In the genomic region with DNA sequence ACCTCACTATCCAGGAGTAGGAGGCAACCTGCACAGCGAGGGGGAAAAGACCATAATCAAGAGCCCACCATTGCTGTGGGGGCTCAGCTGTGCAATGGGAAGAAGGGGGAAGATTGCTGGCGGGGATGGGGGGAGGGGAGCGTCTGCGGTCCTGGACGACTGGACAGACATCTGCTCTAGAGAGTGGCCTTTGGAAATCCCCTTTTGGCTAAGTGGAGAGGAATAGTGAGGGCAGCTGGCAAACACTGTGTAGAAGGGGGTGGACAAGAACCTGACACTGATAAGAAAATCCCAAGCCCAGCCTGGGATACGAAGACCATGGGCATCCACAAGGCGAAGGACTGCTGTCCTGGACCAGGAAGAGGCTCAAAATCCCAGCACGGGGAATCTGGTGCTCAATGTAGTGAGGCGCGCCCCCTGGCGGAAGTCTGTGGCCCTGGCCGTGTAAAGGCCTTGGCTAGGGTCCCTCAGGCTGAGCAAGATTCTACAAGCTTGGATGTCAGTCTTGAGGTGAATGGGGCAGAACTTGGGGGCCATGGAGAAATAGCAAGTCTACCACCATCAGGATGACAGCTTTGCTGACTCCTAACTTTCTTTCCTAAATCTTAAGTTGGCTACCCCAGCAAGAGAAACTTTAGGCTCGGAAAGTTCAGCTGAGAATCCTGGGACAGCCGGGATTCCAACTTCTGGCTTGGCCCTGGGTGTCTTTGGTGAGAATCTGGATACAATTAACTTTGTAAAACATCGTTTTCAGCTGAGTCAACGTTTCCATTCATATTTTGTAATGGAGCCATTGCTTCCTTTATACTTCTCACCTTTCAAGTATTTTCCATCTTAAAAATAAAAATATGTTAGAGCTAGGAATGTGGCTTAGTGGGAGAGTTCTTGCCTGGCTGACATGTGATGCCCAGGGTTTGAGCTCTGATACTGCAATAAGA, we compare ENCODE assay signal across 8 mouse cellular contexts. TPM values are rescaled to one million over a fixed set of nuclear protein-coding genes. Genes with fewer than 3 reads are reported as not detected.
DNase-seq lines count a peak whose midpoint lies in the region; ATAC-seq and TF ChIP-seq lines count a peak whose summit lies in the region.

No protein-coding gene starts in this region.

- no peaks in the 10 kb centered on the region for H3K9me3 ChIP-seq in ES-Bruce4 (replicated peaks; ENCODE audit: control insufficient read depth, insufficient read depth, low read length, poor library complexity, severe bottlenecking)
- H3K9me3 ChIP-seq in forebrain, embryonic 14.5 days (replicated peaks; ENCODE audit: control insufficient read depth, low read length), result no peaks in the 10 kb centered on the region
- H3K9me3 ChIP-seq in lung, embryonic 16.5 days (ENCODE audit: control insufficient read depth, low read length), result no peaks in the 10 kb centered on the region

- H3K36me3 ChIP-seq in ES-Bruce4 (ENCODE audit: control insufficient read depth, insufficient read depth, low read length, poor library complexity, severe bottlenecking), result no peaks in the 10 kb centered on the region
- no peaks in the 10 kb centered on the region for H3K36me3 ChIP-seq in forebrain, embryonic 14.5 days (ENCODE audit: control insufficient read depth, insufficient read depth, low read length)
- no peaks in the 10 kb centered on the region for H3K36me3 ChIP-seq in lung, embryonic 16.5 days (ENCODE audit: control insufficient read depth, insufficient read depth, low read length)

- no peaks in the 10 kb centered on the region for H3K27me3 ChIP-seq in ES-Bruce4 (ENCODE audit: control insufficient read depth, insufficient read depth, low read length, poor library complexity, severe bottlenecking)
- no peaks in the 10 kb centered on the region for H3K27me3 ChIP-seq in forebrain, embryonic 14.5 days (replicated peaks; ENCODE audit: control insufficient read depth, insufficient read depth, low read length)
- H3K27me3 ChIP-seq in lung, embryonic 16.5 days (ENCODE audit: control insufficient read depth, insufficient read depth, low read depth, low read length), result no peaks in the 10 kb centered on the region

- peak; percentile 83 for ATAC-seq in forebrain, embryonic 14.5 days
- ATAC-seq in hematopoietic stem cell, adult 5-6 weeks (replicated peaks in 1 of 2; ENCODE audit: insufficient read depth in 1 of 2, low FRiP score in 2 of 2, low TSS enrichment in 1 of 2, low read depth in 1 of 2, poor library complexity in 2 of 2, severe bottlenecking in 2 of 2), result peak; percentile 62 to 89
- ATAC-seq in lung, embryonic 16.5 days (ENCODE audit: low read depth), result peak; percentile 84

- peak; percentile 76 for DNase-seq in cerebellum, adult 11 months
- peak; percentile 88 for DNase-seq in forebrain, embryonic 14.5 days (ENCODE audit: low spot score)
- peak; percentile 53 to 83 for DNase-seq in layer of hippocampus, adult 8-10 months (ENCODE audit: low spot score in 2 of 2)
- DNase-seq in ovary, postnatal 14 days (ENCODE audit: low spot score), result peak; percentile 93
- peak; percentile 73 for DNase-seq in thymus, postnatal 0 days (ENCODE audit: low spot score)

- no peak for TF ChIP-seq EP300 in ES-Bruce4 (IDR thresholded peaks at IDR 0.05; ENCODE audit: insufficient read depth, low read depth, low read length)

- no peak overlapping the region for H3K27ac ChIP-seq in ES-Bruce4 (ENCODE audit: insufficient read depth, low read length)
- no peak overlapping the region for H3K27ac ChIP-seq in forebrain, embryonic 14.5 days (ENCODE audit: low read depth, low read length)
- H3K27ac ChIP-seq in lung, embryonic 16.5 days (ENCODE audit: low read length), result no peak overlapping the region

- no peak for TF ChIP-seq POLR2A in ES-Bruce4 (IDR thresholded peaks at IDR 0.05; ENCODE audit: insufficient read depth, low read length)

- no peaks in the 10 kb centered on the region for H3K4me1 ChIP-seq in ES-Bruce4 (ENCODE audit: control insufficient read depth, insufficient read depth, low read length)
- 0 out of 2 replicates have a peak, but pooled peaks cover 4% of the 10 kb centered on the region for H3K4me1 ChIP-seq in forebrain, embryonic 14.5 days (ENCODE audit: control insufficient read depth, insufficient read depth, low read length)
- H3K4me1 ChIP-seq in lung, embryonic 16.5 days (replicated peaks; ENCODE audit: control insufficient read depth, insufficient read depth, low read length), result no peaks in the 10 kb centered on the region

- H3K4me2 ChIP-seq in forebrain, embryonic 14.5 days (ENCODE audit: low read length), result no peak overlapping the region
- no peak overlapping the region for H3K4me2 ChIP-seq in lung, embryonic 16.5 days (ENCODE audit: low read depth, low read length)

- WGBS in forebrain, embryonic 14.5 days, result 36% methylated on average over 16 of the region's 16 CpGs
- 36% methylated on average over 16 of the region's 16 CpGs for WGBS in lung, embryonic 16.5 days

- no peak overlapping the region for H3K4me3 ChIP-seq in ES-Bruce4 (ENCODE audit: low read depth, low read length)
- H3K4me3 ChIP-seq in forebrain, embryonic 14.5 days (ENCODE audit: low read depth, low read length), result no peak overlapping the region
- H3K4me3 ChIP-seq in lung, embryonic 16.5 days (ENCODE audit: low read length), result no peak overlapping the region

- H3K9ac ChIP-seq in ES-Bruce4 (ENCODE audit: low read depth, poor library complexity, severe bottlenecking), result no peak overlapping the region
- H3K9ac ChIP-seq in forebrain, embryonic 14.5 days (ENCODE audit: low read length), result no peak overlapping the region
- H3K9ac ChIP-seq in lung, embryonic 16.5 days (ENCODE audit: low read length), result no peak overlapping the region

- peak; percentile 95 for TF ChIP-seq CTCF in ES-Bruce4 (IDR thresholded peaks at IDR 0.05; ENCODE audit: low read depth, low read length)

RNA-seq across cellular contexts. Expression of a gene that starts 5.5 kb away (rescaled TPM):
- polyA plus RNA-seq in ES-Bruce4 (2011; ENCODE audit: insufficient read depth, insufficient read length, low read depth, missing spikeins), result not detected in 2 replicates
- not detected in 2 replicates for polyA plus RNA-seq in forebrain, embryonic 14.5 days (2014; fragmentation: Nextera tagmentation; extraction: Ambion mirVana)
- total RNA-seq in hematopoietic stem cell, adult 5-6 weeks (2017), result not detected in 2 replicates
- total RNA-seq in layer of hippocampus, adult 8-10 months (2022), result not detected
- polyA plus RNA-seq in lung, embryonic 16.5 days (2015; fragmentation: Nextera tagmentation; extraction: Ambion mirVana), result not detected in 2 replicates
- not detected in 2 replicates for polyA plus RNA-seq in thymus, postnatal 0 days (2015; fragmentation: Nextera tagmentation; extraction: Ambion mirVana)

RNA-seq across cellular contexts. Expression of a gene that starts 6.8 kb away (rescaled TPM):
- not detected in 2 replicates for polyA plus RNA-seq in ES-Bruce4 (2011; ENCODE audit: insufficient read depth, insufficient read length, low read depth, missing spikeins)
- polyA plus RNA-seq in forebrain, embryonic 14.5 days (2014; fragmentation: Nextera tagmentation; extraction: Ambion mirVana), result not detected in 2 replicates
- not detected in 2 replicates for total RNA-seq in hematopoietic stem cell, adult 5-6 weeks (2017)
- not detected for total RNA-seq in layer of hippocampus, adult 8-10 months (2022)
- 0.31 TPM in 1 of 2 replicates, not detected in the other for polyA plus RNA-seq in lung, embryonic 16.5 days (2015; fragmentation: Nextera tagmentation; extraction: Ambion mirVana)
- polyA plus RNA-seq in thymus, postnatal 0 days (2015; fragmentation: Nextera tagmentation; extraction: Ambion mirVana), result not detected in 2 replicates

RNA-seq across cellular contexts. Expression of a gene that starts 6.8 kb away (rescaled TPM):
- polyA plus RNA-seq in ES-Bruce4 (2011; ENCODE audit: insufficient read depth, insufficient read length, low read depth, missing spikeins), result not detected in 2 replicates
- not detected in 2 replicates for polyA plus RNA-seq in forebrain, embryonic 14.5 days (2014; fragmentation: Nextera tagmentation; extraction: Ambion mirVana)
- total RNA-seq in hematopoietic stem cell, adult 5-6 weeks (2017), result not detected in 2 replicates
- total RNA-seq in layer of hippocampus, adult 8-10 months (2022), result not detected
- polyA plus RNA-seq in lung, embryonic 16.5 days (2015; fragmentation: Nextera tagmentation; extraction: Ambion mirVana), result not detected in 2 replicates
- polyA plus RNA-seq in thymus, postnatal 0 days (2015; fragmentation: Nextera tagmentation; extraction: Ambion mirVana), result not detected in 2 replicates

RNA-seq across cellular contexts. Expression of a gene that starts 12.3 kb away (rescaled TPM):
- 119 and 121 TPM in 2 replicates for polyA plus RNA-seq in ES-Bruce4 (2011; ENCODE audit: insufficient read depth, insufficient read length, low read depth, missing spikeins)
- 92.2 and 99.3 TPM in 2 replicates for polyA plus RNA-seq in forebrain, embryonic 14.5 days (2014; fragmentation: Nextera tagmentation; extraction: Ambion mirVana)
- 127 and 142 TPM in 2 replicates for total RNA-seq in hematopoietic stem cell, adult 5-6 weeks (2017)
- total RNA-seq in layer of hippocampus, adult 8-10 months (2022), result 100 to 1,000 TPM in 1 of 4 experiments, 10 to 100 TPM in 3; 82.1 to 115 (median 87.7) TPM
- polyA plus RNA-seq in lung, embryonic 16.5 days (2015; fragmentation: Nextera tagmentation; extraction: Ambion mirVana), result 84.3 and 84.5 TPM in 2 replicates
- 97.7 and 101 TPM in 2 replicates for polyA plus RNA-seq in thymus, postnatal 0 days (2015; fragmentation: Nextera tagmentation; extraction: Ambion mirVana)

RNA-seq across cellular contexts. Expression of a gene that starts 12.7 kb away (rescaled TPM):
- 16.3 and 18.4 TPM in 2 replicates for polyA plus RNA-seq in ES-Bruce4 (2011; ENCODE audit: insufficient read depth, insufficient read length, low read depth, missing spikeins)
- 8.9 and 12.0 TPM in 2 replicates for polyA plus RNA-seq in forebrain, embryonic 14.5 days (2014; fragmentation: Nextera tagmentation; extraction: Ambion mirVana)
- total RNA-seq in hematopoietic stem cell, adult 5-6 weeks (2017), result 11.5 and 12.5 TPM in 2 replicates
- 10 to 100 TPM; 25.2 to 29.4 (median 27.8) TPM for total RNA-seq in layer of hippocampus, adult 8-10 months (2022)
- polyA plus RNA-seq in lung, embryonic 16.5 days (2015; fragmentation: Nextera tagmentation; extraction: Ambion mirVana), result 14.4 TPM in 2 replicates
- polyA plus RNA-seq in thymus, postnatal 0 days (2015; fragmentation: Nextera tagmentation; extraction: Ambion mirVana), result 6.5 and 8.0 TPM in 2 replicates
